Mouse (Mus musculus) limb, embryonic 14.5 days (tissue): ENCODE data around the gene AC124502.3. TPM values are rescaled to one million over a fixed set of nuclear protein-coding genes. Genes with fewer than 3 reads are reported as not detected.
"Not testable (repeated sequence)": the region's sequence is repeated elsewhere in the genome, so short reads cannot be mapped to it uniquely, and the experiment has no call there.

Experiments used
- ATAC-seq: fragments of 200-750 bp; cut with Nextera tagmentation; 2 replicates; pipeline ENCODE4 v1.8.0; 2017; ENCODE audit warnings: low read depth, moderate number of reproducible peaks, moderate TSS enrichment; ENCODE audit not compliant: low FRiP score
- DNase-seq: peaks from one replicate; pipeline ENCODE4 v3.0.0-alpha.2; 2015; ENCODE audit warnings: low spot score
- H3K27ac ChIP-seq: fragments of 300-500 bp; sonication (generic); replicated peaks from 2 replicates; pipeline ENCODE4 v1.5.1; 2014; ENCODE audit warnings: low read depth, mild to moderate bottlenecking, low read length, moderate library complexity, mixed read lengths
- H3K27me3 ChIP-seq: fragments of 300-500 bp; sonication (generic); 2 replicates; pipeline ENCODE4 v1.6.1; 2014; ENCODE audit warnings: low read length, mixed read lengths; ENCODE audit not compliant: control insufficient read depth, insufficient read depth
- H3K36me3 ChIP-seq: fragments of 300-500 bp; sonication (generic); 2 replicates; pipeline ENCODE4 v1.6.1; 2014; ENCODE audit warnings: mild to moderate bottlenecking, low read length, moderate library complexity, mixed read lengths; ENCODE audit not compliant: control insufficient read depth, insufficient read depth
- H3K4me1 ChIP-seq: fragments of 300-500 bp; sonication (generic); 2 replicates; pipeline ENCODE4 v1.6.1; 2014; ENCODE audit warnings: antibody characterized with exemption, low read length, mixed read lengths; ENCODE audit not compliant: control insufficient read depth, insufficient read depth
- H3K4me2 ChIP-seq: fragments of 300-500 bp; sonication (generic); replicated peaks from 2 replicates; pipeline ENCODE4 v1.6.1; 2014; ENCODE audit warnings: low read depth, mild to moderate bottlenecking, low read length, moderate library complexity; ENCODE audit not compliant: severe bottlenecking
- H3K4me3 ChIP-seq: fragments of 300-500 bp; sonication (generic); replicated peaks from 2 replicates; pipeline ENCODE4 v1.5.1; 2014; ENCODE audit warnings: low read length
- H3K9ac ChIP-seq: fragments of 300-500 bp; sonication (generic); 2 replicates; pipeline ENCODE4 v1.6.1; 2014; ENCODE audit warnings: mild to moderate bottlenecking, low read depth, low read length, moderate library complexity; ENCODE audit not compliant: severe bottlenecking
- H3K9me3 ChIP-seq: fragments of 300-500 bp; sonication (generic); 2 replicates; pipeline ENCODE4 v1.6.1; 2016; ENCODE audit warnings: low read length; ENCODE audit not compliant: control insufficient read depth
- POLR2A ChIP-seq: fragments of 200-500 bp; IDR thresholded peaks from 2 replicates; pipeline ENCODE4 v1.8.0; 2012; ENCODE audit warnings: inconsistent platforms, mild to moderate bottlenecking, moderate library complexity, borderline replicate concordance; ENCODE audit not compliant: insufficient read depth, insufficient read length; ENCODE audit errors: extremely low read depth
- WGBS: fragments of 180-500 bp; shearing (Covaris S2); extraction: QIAGEN DNeasy Blood & Tissue Kit; methylation state at CpG from one replicate; pipeline ENCODE4 v1.1.7; 2014; 5-methylcytosine and 5-hydroxymethylcytosine counted together
- polyA plus RNA-seq, 2 experiments: library from polyadenylated mRNA; depleted of rRNA in 1 of 2; stranded (reverse) in 1 of 2; unstranded in 1 of 2; fragments of >200 nt; fragmentation: Nextera tagmentation in 1 of 2; extraction: Ambion mirVana in 1 of 2; gene quantifications; 2 replicates each; pipeline versions ENCODE4 v1.2.1 to v1.2.3; 2012 to 2014

Gene AC124502.3
- polyA plus RNA-seq, 2 experiments = 1.7 to 2.5 TPM

- Histone ChIP-seq H3K36me3 (no peaks in the 10 kb centered on the region), H3K4me3 (no peak overlapping the region), H3K4me2 (no peak overlapping the region), H3K9ac (no peak overlapping the region), H3K4me1 (no peaks in the 10 kb centered on the region), H3K9me3 (no peaks in the 10 kb centered on the region), H3K27me3 (peaks cover 36% of the 10 kb centered on the region), H3K27ac (no peak overlapping the region)
- DNase-seq (peak; percentile 24), ATAC-seq (no peak)
- no peak for TF ChIP-seq POLR2A
- WGBS = 18% methylated on average over 8 of the region's 8 CpGs
Observed at GRCm38 (mm10) chr19:4992371-4992770, 46.3 kb upstream of the AC124502.3 start.

GRCm38 (mm10) chr19:4992904-4993303 lies 45.8 kb upstream of the AC124502.3 start:
- DNase-seq (peak; percentile 42), ATAC-seq (no peak)
- H3K4me3 ChIP-seq = no peak overlapping the region
- TF ChIP-seq POLR2A = no peak
- no peak overlapping the region for H3K27ac ChIP-seq
- WGBS = 6% methylated on average over 9 of the region's 9 CpGs
- no peaks in the 10 kb centered on the region for H3K9me3 ChIP-seq
- H3K27me3 ChIP-seq = peaks cover 36% of the 10 kb centered on the region
- no peak overlapping the region for H3K4me2 ChIP-seq
- H3K9ac ChIP-seq = no peak overlapping the region
- H3K4me1 ChIP-seq = no peaks in the 10 kb centered on the region
- H3K36me3 ChIP-seq = no peaks in the 10 kb centered on the region

GRCm38 (mm10) chr19:4994043-4994442 lies 44.6 kb upstream of the AC124502.3 start:
- Histone ChIP-seq H3K9me3 (no peaks in the 10 kb centered on the region), H3K4me2 (no peak overlapping the region), H3K27me3 (peaks cover 36% of the 10 kb centered on the region), H3K4me3 (no peak overlapping the region), H3K27ac (no peak overlapping the region), H3K4me1 (no peaks in the 10 kb centered on the region), H3K9ac (no peak overlapping the region), H3K36me3 (no peaks in the 10 kb centered on the region)
- no peak for ATAC-seq
- no peak for TF ChIP-seq POLR2A
- DNase-seq = no peak
- WGBS = 63% methylated on average over 5 of the region's 5 CpGs

- ATAC-seq = no peak
Observed at GRCm38 (mm10) chr19:4999445-5000140, 39.1 kb upstream of the AC124502.3 start.

GRCm38 (mm10) chr19:5001666-5002406 lies 36.9 kb upstream of the AC124502.3 start:
- TF ChIP-seq POLR2A = no peak
- Histone ChIP-seq H3K4me3 (peak overlapping the region; percentile 23), H3K4me2 (peak overlapping the region; percentile 47), H3K9me3 (no peaks in the 10 kb centered on the region), H3K27me3 (no peaks in the 10 kb centered on the region), H3K27ac (no peak overlapping the region), H3K9ac (no peak overlapping the region), H3K4me1 (peaks cover 4% of the 10 kb centered on the region; the same call in 1 of the 2 replicates), H3K36me3 (no peaks in the 10 kb centered on the region)
- peak; percentile 86 for DNase-seq
- ATAC-seq = peak; percentile 96
- WGBS = under 1% methylated on average over 39 of the region's 39 CpGs

More at GRCm38 (mm10) chr19:4999445-5000140, 39.1 kb upstream of the AC124502.3 start:
- H3K4me2 ChIP-seq = no peak overlapping the region
- H3K27me3 ChIP-seq = no peaks in the 10 kb centered on the region
- H3K4me1 ChIP-seq = peaks cover 4% of the 10 kb centered on the region; the same call in 1 of the 2 replicates
- H3K4me3 ChIP-seq = no peak overlapping the region
- H3K27ac ChIP-seq = no peak overlapping the region
- no peak for DNase-seq
- no peak for TF ChIP-seq POLR2A
- H3K9me3 ChIP-seq = no peaks in the 10 kb centered on the region
- WGBS = 67% methylated on average over 6 of the region's 6 CpGs
- H3K36me3 ChIP-seq = no peaks in the 10 kb centered on the region
- H3K9ac ChIP-seq = no peak overlapping the region

- H3K4me3 ChIP-seq, H3K27me3 ChIP-seq, ATAC-seq, H3K4me2 ChIP-seq, H3K9me3 ChIP-seq, DNase-seq, H3K9ac ChIP-seq, H3K4me1 ChIP-seq, H3K36me3 ChIP-seq, H3K27ac ChIP-seq: not testable (repeated sequence)
- WGBS = 59% methylated on average over 2 of the region's 2 CpGs
Observed at GRCm38 (mm10) chr19:5003644-5004043, 35.0 kb upstream of the AC124502.3 start.
